Mouse (Mus musculus) cerebellum, adult 11 months (tissue): ENCODE data around the gene Fibp.
A peak's percentile ranks its signal among the peaks of the same experiment; 100 is the strongest.

Experiments
- DNase-seq: peaks from one replicate; pipeline ENCODE4 v3.0.0; 2022

Gene Fibp

DNA sequence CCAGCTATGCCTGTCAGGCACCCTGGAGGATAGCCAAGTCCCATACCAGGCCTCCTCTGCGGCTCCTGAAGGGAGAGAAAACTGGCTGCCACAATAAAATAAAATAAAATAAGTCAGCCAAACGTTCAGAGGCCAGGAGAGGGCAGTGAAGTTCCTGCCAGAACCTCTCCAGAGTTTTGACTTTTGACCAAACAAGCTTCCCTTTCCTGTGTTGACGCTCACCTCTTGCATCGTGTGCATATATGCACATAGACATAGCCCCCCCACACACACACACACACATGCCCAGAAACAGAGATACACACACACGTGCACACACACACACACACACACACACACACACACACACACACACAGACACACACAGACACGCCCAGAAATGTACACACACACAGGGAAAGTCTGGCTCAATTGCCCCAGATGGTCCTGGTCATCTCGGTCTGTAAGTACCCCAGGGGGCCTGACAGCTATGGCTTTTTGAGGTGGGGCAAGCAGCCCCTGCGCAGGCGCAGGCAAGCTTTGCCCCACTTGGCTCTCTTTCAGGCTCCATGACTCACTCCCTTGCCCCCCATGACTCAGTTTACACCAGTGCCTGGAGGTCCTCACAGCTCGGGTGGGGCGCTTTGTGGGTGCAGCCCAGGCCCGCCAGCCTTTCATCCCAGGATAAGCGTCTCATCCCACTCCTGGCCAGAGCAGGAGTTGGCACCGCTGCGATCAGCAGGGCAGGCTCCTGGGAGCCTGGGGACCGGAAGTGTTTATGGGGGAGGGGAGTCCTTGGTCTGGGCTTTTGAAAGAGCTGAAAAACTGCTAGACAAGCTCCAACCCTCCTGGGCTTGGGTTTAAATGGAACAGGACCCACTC, 27.2 kb upstream of the Fibp start:
- DNase-seq: peak; percentile 37

DNA sequence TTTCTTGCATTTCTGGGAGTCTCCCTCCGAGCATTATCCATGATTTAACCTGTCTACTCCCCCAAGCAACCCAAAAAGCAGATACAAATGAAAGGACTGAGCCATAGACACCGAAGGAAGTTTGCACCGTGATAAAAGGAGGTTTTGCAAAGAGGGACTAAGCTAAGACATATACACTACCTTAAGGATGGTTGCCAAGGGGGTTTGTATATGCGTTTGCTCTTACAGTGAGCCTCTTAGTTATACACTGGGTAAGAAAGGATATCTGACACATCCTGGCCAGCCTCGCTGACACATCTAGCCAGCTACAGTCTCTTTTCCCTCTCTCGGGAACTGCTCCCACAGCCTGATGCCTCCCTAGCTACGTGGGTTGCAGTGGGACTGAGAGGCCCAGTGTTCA, 26.5 kb upstream of the Fibp start:
- DNase-seq: no peak

DNA sequence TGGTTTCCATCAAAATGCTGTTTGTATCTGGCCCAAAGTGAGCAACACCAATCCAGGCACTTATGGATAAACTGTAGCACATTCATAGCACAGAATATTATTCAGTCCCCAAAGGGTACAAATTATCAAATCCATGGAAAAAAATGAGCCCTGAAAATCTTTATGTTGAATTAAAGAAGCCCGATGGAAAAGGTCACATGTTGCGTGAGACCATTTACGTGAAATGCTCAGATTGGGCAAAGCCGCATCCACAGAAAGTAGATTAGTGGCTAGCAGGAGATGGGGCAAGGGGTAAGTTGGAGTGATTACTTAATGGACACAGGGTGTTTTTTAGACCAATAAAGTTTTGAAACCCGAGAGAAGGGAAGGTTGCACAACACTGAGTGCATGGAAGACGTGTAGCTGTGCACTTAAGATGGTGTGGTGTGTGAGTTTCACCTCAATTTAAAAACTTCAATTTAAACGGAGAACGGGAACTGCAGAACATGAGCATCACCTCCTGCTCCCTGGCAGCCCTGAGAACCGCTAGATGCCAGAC, 16.0 kb upstream of the Fibp start:
- no peak for DNase-seq

DNA sequence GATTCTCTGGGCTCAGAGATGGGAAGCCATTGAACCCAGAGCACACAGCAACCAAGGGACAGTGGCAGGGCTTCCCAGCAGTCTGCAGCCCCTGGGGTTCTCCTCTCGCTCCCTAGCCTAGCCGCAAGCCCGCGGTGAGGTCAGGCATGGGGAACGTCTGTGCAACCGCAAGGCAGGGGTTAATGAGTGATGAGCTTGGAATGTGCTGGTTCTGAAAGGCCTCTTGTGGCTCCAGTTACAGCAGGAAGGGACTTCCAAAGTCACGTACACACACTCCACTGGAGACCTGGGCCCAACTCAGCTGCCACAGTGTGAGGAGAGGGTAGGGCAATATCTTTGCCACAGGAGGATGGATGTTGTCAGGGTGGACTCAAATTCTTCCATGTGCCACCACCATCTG, 15.5 kb upstream of the Fibp start:
- DNase-seq: no peak

DNA sequence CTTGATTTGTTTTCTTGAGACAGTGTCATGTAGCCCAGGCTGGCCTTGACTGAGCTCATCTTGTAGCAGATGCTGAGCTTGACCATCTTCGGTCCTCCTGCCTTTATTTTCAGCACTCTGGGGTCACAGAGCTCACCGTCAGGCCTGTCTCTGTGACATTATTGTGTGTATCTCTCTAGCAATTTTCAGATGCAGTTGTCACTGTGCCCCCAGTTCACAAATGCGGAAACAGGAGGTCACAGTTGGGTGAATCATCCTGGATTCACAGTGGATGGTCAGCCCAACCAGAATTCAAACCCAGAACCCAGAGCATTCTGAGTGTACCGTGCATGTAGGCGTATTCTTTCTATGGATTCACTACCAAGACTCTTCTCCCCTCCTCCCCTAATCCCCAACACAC, 14.7 kb upstream of the Fibp start:
- DNase-seq: no peak

DNA sequence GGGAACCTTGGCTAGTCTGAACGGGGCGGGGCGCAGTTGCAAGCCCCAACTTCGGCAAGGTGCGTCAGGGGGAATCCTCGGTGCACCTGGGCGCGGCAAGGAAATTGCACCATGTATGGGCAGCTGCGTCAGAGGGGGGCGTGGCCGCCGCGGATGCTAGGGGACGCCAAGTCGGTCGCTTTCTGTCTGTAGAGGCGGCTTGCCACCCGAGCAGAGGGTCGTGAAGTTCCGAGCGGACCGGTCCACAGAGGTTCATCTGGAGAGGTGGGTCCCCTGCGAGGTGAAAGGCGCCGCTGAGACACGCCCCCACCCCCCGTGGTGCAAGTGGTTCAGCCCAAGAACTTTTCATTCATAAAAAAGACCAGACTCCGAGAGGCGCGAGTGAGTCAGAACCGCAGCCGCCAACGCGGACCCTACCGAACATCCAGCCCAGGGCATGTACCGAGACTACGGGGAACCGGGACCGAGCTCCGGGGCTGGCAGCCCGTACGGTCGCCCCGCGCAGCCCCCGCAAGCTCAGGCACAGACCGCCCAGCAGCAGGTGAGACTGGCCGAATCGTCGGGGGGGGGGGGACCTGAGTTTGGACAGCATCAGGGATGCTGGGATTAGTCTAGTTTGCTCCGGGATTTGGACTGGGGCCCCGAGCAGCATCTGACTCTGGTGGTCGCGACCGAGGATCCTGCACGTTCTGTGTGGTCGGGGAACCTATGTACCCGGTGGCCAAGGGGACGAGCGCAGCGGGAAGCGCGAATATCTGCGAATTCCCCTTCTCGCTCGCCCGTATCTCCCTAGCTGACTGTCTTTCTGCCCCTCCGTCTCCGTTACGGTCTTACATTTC, 12.7 kb upstream of the Fibp start, which contains the start of gene Fosl1:
Gene Fosl1, plus strand, starts transcription at position 33 of the 839 bp plus-strand sequence.
- DNase-seq: peak; percentile 57

DNA sequence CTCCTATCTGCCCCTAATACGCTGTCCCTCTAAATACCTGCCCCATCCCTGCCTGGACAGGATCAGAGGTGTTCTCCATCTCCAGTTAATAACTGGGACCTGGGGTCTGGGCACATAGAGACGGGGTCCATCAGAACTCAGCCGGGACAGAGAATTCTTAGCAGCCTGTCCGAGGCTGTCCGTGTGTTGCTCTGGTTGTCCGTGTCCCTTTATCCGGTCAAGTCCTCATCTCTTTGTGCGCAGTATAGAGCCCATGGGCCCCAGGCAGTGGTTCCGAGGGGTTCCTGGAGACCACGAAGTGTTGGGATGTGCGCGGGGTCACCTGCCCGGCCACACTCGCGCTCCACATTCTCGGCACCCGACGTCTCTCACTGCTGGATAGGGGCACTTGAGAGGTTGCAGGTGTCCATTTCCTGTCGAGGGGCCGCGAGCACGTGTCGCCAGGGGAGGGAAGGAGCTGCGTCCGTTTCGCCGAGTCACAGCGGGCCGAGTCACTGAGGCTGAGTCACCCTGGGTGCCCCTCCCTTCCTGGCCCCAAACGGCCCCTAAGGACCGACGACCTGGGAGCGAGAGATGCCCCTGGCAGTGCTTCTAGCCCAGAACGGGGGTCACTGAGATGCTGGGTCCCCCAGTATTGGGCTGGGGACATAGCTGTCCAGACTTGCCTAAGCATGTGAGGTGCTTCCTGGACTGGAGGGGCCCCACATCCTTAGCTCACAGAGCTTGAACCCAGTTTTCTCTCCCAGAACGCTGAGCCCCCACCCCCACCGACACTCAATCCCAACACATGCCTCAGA, 11.9 kb upstream of the Fibp start:
- no peak for DNase-seq

DNA sequence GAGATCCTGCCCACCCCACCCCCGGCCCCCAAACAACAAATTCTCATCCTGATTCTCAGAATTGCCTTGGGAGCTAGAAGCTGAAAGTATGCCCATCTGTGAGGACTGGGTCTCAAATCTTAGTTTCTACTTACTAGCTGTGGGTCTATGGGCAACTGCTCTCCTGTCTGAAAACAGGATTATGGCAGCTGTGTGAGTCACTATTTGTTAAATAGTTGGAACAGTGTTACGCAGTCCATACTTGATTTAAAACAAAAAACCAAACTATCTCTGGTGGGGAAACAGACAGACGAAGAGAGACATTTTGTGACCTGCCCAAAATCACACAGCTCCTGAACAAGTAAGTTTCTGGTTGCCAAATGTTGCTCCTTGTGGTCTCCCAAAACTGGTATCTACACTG, 10.7 kb upstream of the Fibp start:
- no peak for DNase-seq

DNA sequence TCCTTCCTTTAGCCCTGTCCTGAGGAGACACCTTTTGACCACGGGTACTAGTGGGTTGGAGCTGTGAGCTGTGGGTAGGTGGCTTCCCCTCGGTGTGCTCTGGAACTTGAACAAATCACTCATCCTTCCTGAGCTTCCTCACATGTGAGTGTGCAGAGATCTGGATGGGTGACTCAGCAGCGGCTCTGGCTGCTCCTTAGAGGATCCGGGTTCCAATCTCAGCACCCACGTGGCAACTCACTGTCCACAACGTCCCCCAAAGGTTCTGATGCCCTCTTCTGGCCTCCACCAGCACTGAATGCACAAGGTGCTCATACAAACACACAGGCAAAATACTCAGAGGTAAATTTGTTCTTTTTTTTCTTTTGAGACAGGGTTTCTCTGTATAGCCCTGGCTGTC, 8.6 kb upstream of the Fibp start:
- no peak for DNase-seq

DNA sequence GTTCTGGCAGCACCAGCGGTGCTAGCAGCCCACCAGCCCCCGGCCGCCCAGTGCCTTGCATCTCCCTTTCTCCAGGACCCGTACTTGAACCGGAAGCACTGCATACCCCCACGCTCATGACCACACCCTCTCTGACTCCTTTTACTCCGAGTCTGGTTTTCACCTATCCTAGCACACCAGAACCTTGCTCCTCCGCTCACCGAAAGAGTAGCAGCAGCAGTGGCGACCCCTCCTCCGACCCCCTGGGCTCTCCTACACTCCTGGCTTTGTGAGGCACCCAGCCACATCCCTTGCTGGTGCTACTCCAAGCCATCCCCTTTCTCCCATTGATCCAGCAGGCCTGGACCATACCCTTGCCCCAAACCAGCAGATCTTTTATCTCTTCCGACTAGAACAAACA, 5.4 kb upstream of the Fibp start:
- DNase-seq: no peak

DNA sequence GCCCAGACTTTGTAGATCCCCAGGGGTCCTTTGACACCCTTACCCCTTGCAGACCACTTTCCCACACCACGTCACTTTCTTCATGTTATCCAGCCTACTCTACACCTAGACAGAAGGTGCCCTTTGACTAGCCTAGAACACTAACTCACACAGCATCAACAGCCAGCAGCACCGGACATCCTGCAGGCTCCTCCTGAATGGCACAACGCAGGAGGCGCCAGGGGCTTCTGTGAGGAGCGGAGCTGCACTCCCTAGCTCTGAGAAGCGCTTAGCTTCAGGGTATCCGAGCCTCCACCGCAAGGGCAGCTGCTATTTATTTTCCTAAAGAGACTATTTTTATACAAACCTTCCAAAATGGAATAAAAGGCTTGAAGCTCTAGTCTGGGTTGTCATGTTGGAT, 4.8 kb upstream of the Fibp start:
- no peak for DNase-seq

DNA sequence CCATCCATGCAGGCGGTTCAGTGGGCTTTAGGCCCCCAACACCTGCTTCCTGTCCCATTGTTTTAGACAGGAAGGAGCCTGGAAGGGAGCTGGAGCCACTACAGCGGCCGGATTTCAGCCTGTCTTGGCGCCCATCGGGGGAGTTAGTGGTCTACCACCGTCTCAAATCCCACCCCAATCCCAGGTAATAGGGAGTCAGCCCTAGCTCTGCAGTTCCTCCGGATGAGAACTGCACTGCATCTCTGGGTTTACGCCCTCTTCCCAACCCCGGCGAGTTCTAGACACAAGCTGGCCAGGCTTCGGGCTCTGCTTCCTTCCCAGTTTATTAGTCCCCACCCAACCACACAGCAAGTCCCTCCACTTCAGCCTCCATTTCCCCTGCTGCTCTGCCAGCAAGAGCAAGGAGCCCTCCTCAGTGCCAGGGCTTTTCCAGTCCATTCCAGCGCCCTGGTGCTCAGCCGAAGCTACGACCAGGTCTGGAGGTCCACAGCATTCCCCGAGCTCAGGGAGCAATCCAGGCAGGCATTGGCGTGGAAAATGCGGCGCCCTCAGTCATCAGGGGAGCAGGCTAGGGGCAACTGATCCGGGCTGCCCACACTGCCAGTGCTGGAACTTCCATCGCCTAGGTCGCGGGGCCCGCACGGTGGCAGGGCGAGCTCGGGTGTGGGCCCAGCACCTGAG, 4.0 kb upstream of the Fibp start:
- no peak for DNase-seq

DNA sequence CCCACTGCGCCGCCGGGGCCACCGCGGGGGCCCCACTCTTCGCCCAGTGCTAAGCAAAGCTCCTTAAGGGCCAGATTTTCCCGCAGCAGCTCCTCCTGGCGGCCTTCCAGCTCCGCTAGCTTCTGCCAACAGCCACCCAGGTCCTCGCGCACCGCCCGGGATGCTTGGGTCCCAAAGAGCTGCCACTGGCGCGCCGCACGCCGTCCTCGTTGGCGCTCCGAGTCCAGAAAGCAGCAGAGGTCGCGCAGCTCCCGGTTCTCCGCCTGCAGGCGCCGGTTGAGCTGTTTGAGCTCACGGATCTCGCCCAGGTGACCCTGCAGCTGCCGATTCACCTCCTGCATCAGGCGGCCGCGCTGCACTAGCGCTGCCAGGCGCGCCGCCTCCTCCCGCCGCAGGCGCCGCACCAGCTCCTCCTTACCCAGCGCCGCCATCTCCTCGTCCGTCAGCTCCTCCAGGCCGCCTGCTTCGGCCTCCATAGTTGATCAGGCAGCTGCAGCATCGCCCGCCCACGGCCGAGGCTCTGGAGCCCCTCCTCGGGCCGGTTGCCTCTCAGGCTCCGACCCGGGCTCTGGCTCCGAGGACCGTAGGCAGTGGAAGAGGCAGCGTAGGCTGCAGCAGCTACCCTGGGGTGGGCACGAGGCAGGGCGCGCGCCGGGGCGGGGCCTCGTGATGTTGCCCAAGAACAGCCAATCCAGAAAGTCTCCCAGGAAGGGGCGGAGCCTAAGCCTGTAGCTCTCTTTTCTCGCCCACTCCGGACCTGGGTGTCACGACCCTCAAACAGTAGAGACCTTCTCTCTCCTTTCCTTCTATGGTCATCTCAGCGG, 3.3 kb upstream of the Fibp start:
- DNase-seq: peak; percentile 96

DNA sequence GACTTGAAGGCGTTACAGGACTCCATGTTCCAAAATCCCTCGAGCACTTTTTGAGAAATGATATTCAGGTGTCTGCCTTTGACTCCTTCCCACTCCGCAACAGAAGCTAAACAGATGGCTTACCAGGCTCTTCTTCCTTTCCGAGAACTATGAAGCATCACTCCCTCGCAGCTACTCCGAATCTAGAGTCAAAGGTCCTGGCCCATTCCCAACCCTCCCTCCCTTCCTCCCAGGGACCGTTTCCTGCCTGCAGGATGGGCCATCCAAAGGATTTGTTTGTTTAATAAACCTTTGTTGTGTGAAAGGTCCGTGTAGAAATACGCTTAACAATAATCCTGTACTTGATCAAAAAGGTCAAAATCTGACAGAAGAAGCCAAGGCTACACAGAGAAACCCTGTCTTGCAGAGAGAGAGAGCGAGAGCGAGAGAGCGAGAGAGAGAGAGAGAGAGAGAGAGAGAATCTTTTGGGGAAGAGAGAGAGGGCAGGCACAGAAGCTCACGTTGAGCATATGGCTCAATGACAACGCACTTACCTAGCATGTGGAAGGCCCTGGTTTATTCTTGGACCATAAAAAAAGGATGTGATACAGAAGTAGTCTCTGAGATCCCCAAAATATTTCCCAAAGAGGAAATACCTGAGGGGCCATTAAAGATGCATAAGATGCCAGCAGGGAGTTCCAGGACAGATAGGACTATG, 2.5 kb upstream of the Fibp start, which contains the start of gene Ccdc85b:
Gene Ccdc85b, minus strand, starts transcription at position 149 of the 697 bp plus-strand sequence.
- no peak for DNase-seq

DNA sequence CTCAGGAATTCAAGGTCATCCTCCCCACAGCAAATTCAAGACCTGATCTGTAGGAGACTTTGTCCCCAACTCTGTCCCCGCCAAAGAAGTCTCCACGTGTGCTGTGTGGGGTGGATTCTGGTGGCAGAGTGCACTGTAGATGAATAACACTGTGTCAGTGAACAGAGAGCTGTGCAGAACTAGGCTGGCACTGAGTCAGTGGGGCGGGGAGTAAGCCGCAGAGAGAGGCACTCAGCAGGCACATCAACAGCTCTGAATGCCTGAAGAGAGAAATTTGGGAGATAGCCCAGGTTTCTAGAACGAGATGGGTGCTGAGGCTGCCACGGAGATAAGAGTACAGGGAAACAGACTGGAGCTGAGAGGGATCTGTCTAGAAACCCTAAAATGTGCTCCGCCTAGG, 1.4 kb upstream of the Fibp start:
- no peak for DNase-seq

DNA sequence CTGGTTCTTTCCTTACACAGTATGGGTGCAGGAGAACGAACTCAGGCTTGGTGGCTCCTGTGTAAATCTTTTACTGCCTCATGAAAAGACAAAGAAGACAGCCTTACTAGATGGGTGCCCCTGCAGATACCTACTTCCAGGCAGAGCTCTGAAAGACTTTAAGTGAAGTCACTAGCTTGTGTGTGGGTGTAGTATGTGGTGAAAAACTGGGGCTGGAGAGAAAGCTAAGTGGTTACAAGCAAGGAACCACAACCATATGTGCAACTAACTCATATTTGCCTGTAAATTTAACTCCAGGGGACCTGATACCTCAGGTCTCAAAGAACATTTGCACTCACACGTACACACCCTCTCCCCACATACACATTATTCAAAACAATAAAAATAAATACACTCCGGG, 519 bp upstream of the Fibp start:
- DNase-seq: no peak

DNA sequence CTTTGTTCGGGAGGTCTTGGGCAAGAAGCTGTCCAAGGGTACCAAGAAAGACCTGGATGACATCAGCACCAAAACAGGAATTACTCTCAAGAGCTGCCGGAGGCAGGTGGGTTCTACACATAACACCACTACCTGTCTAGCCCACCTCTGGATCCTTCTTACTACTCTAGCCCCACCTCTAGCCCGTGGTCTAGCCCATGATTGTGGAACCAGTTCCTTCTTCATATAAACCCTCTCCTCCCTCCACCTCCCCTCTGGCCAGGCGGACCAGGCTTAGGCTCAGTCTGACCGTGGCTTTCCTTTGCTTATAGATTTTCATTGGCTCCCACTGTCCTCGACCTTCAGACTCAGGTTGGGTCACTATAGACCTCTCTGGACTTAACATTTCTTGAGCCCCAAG, 996 bp downstream of the Fibp start:
- DNase-seq: no peak

DNA sequence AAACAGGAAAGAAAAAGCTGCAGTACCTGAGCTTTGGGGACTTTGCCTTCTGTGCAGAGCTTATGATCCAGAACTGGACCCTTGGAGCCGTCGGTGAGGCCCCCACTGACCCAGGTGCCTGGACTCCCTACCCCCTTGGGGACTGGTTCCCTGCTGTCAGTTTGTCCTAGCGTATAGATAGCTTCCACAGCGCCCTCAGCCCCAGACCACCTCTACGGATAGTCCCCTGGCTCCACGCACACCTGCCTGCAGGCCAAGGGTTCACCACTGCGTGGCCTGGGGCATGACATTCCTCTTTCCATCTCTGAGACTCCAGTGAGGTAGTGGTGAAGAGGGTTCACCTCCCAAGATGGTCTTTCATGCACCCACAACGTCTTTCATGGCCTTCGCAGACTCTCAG, 2.8 kb downstream of the Fibp start:
- no peak for DNase-seq

DNA sequence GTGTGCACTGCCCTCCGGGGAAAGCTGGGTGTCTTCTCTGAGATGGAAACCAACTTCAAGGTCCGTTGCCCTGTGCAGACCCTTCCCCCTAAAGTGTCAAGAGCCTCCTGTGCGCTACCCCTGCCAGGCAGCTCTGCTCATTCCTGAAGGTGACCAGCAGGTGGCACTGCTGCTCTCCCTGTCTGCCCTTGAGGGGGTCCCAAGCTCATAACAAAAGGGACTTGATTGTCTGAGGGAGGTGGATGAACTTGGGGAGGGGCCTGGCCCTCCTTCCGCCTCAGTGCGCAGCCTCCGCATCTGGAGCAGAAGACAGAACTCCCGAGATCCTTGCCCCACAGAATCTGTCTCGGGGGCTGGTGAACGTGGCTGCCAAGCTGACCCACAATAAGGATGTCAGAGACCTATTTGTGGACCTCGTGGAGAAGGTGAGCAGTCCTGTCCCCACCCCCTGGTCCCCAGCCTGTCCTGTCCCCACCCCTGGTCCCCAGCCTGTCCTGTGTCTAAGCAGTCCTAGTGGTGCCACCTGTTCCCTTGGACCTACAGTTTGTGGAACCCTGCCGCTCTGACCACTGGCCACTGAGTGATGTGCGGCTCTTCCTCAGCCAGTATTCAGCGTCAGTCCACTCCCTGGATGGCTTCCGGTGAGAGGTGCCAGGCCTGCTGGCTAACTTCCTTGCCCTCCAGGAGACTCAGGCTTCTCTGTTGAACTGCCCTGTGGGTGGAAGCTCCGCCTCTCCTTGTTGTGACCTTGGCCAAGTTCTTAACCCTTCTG, 3.6 kb downstream of the Fibp start:
- peak; percentile 70 for DNase-seq

DNA sequence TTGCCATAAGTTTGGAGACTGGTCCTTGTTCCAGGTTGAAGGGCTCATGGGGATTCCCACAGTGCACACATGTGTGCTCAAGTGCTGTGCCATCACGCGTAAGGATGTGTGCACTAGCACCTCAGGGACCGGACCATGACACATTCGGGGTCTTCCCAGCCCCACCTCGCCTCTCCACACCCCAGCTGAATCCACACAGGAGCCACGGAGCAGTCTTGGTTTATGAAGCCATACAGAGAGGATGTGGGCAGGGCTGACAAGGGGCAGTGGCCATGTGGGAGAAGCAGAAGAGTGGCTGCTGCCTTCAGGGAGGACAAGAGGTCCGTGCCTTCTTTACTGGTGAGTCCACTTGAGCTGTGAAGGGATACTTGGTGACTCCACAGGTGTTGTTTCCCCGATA, 4.6 kb downstream of the Fibp start:
- no peak for DNase-seq
